Mouse (Mus musculus): ENCODE results near the gene Dnah2. TPM values are rescaled to one million over a fixed set of nuclear protein-coding genes. Genes with fewer than 3 reads are reported as not detected.

The Dnah2 gene
- polyA plus RNA-seq, 1 experiment from 2014 or later, result 1.5 TPM

DNA sequence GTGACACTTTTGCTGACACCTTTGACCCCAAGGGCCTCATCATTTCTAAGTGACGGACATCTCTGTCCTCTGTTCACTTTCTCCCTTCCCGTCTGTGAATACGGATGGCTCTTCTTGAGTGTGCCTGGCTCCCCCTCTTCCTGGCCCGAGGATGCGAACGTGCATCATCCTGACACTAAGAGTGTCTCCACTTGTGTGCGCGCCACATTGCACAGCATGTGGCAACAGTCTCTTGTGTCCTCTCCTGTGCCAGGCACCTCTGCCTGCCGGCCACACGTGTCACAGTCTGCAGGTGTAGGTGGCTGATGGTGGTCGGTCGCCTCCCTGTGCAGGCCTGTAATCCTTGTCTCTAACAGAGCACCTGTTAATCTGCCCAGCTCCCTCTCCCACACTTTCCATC lies 177.3 kb downstream of the Dnah2 start:
- Histone ChIP-seq H3K4me2 (replicated peaks; ENCODE audit: low read depth, low read length) (peak overlapping the region; percentile 40), H3K4me3 (ENCODE audit: low read length) (peak overlapping the region; percentile 15; the same call in 1 of the 2 replicates), H3K27me3 (ENCODE audit: control insufficient read depth, insufficient read depth, low read length) (no peaks in the 10 kb centered on the region), H3K9me3 (ENCODE audit: control insufficient read depth, low read length) (no peaks in the 10 kb centered on the region), H3K36me3 (ENCODE audit: control insufficient read depth, insufficient read depth, low read length) (peaks cover 28% of the 10 kb centered on the region), H3K9ac (ENCODE audit: low read depth, low read length) (peak overlapping the region; percentile 34; the same call in 1 of the 2 replicates), H3K4me1 (ENCODE audit: control insufficient read depth, insufficient read depth, low read length) (peaks cover 23% of the 10 kb centered on the region), H3K27ac (ENCODE audit: low read depth, low read length) (peak overlapping the region; percentile 82; the same call in 1 of the 2 replicates)
- WGBS, result 35% methylated on average over 12 of the region's 12 CpGs
- no peak for ATAC-seq (ENCODE audit: low FRiP score, low TSS enrichment)

DNA sequence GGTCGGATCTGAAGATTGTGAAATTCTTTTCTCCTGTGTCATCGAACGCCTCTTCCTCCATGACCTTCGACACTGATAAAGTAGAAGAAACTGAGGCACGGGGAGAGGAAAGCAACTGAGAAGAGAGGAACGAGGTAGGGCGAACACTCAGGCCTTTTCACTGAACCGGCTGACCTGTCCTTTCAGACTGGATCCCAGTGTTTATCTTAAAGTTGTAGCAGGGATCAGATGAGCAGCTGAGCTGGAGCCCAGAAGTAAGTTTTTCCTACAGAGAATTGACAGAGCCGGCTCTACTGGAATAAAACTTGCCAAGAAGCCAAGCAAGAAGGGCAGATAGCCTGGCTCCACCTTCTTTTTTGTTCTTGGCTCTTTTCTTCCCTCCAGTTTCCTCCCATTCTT lies 178.1 kb downstream of the Dnah2 start:
- Histone ChIP-seq H3K4me3 (ENCODE audit: low read length) (peak overlapping the region; percentile 15; the same call in 1 of the 2 replicates), H3K9ac (ENCODE audit: low read depth, low read length) (peak overlapping the region; percentile 28; the same call in 1 of the 2 replicates)
- ATAC-seq (ENCODE audit: low FRiP score, low TSS enrichment), result no peak

More for the DNA sequence above, 178.1 kb downstream of the Dnah2 start:
- Histone ChIP-seq H3K27me3 (ENCODE audit: control insufficient read depth, insufficient read depth, low read length) (no peaks in the 10 kb centered on the region), H3K9me3 (ENCODE audit: control insufficient read depth, low read length) (no peaks in the 10 kb centered on the region), H3K36me3 (ENCODE audit: control insufficient read depth, insufficient read depth, low read length) (peaks cover 21% of the 10 kb centered on the region), H3K27ac (ENCODE audit: low read depth, low read length) (peak overlapping the region; percentile 82; the same call in 1 of the 2 replicates), H3K4me2 (replicated peaks; ENCODE audit: low read depth, low read length) (peak overlapping the region; percentile 40), H3K4me1 (ENCODE audit: control insufficient read depth, insufficient read depth, low read length) (peaks cover 26% of the 10 kb centered on the region)
- WGBS, result 17% methylated on average over 9 of the region's 9 CpGs

Small RNAs within 50 kb of the gene (microRNA-seq; reads per million reads assigned to microRNA genes)
- not detected for gene Gm27493

Other genes starting within 250 kb of the Dnah2 start
- gene Cntrob, start 225.3 kb downstream of the Dnah2 start, polyA plus RNA-seq (2014; fragmentation: Nextera tagmentation; extraction: Ambion mirVana), result 18.4 and 20.1 TPM in 2 replicates
- 175 and 217 TPM in 2 replicates for gene Trappc1, start 225.1 kb downstream of the Dnah2 start, polyA plus RNA-seq (2014; fragmentation: Nextera tagmentation; extraction: Ambion mirVana)
- 1.4 and 3.2 TPM in 2 replicates for gene Kcnab3, start 222.9 kb downstream of the Dnah2 start, polyA plus RNA-seq (2014; fragmentation: Nextera tagmentation; extraction: Ambion mirVana)
- gene Rnf227, start 208.6 kb downstream of the Dnah2 start, polyA plus RNA-seq (2014; fragmentation: Nextera tagmentation; extraction: Ambion mirVana), result 16.4 and 17.6 TPM in 2 replicates
- 56.7 and 59.7 TPM in 2 replicates for gene Chd3, start 179.7 kb downstream of the Dnah2 start, polyA plus RNA-seq (2014; fragmentation: Nextera tagmentation; extraction: Ambion mirVana)
- 172 and 221 TPM in 2 replicates for gene Naa38, start 153.6 kb downstream of the Dnah2 start, polyA plus RNA-seq (2014; fragmentation: Nextera tagmentation; extraction: Ambion mirVana)
- gene Cyb5d1, start 153.5 kb downstream of the Dnah2 start, polyA plus RNA-seq (2014; fragmentation: Nextera tagmentation; extraction: Ambion mirVana), result 11.1 and 23.9 TPM in 2 replicates
- gene Tmem88, start 150.9 kb downstream of the Dnah2 start, polyA plus RNA-seq (2014; fragmentation: Nextera tagmentation; extraction: Ambion mirVana), result 36.8 and 39.6 TPM in 2 replicates
- gene Kdm6b, start 135.4 kb downstream of the Dnah2 start, polyA plus RNA-seq (2014; fragmentation: Nextera tagmentation; extraction: Ambion mirVana), result 36.1 and 37.4 TPM in 2 replicates
- 3.9 and 9.0 TPM in 2 replicates for gene Efnb3, start 11.1 kb upstream of the Dnah2 start, polyA plus RNA-seq (2014; fragmentation: Nextera tagmentation; extraction: Ambion mirVana)
- gene Wrap53, start 31.1 kb upstream of the Dnah2 start, polyA plus RNA-seq (2014; fragmentation: Nextera tagmentation; extraction: Ambion mirVana), result 26.9 and 31.9 TPM in 2 replicates
- 214 and 219 TPM in 2 replicates for gene Trp53, start 31.2 kb upstream of the Dnah2 start, polyA plus RNA-seq (2014; fragmentation: Nextera tagmentation; extraction: Ambion mirVana)
- 7.6 and 11.4 TPM in 2 replicates for gene Atp1b2, start 56.8 kb upstream of the Dnah2 start, polyA plus RNA-seq (2014; fragmentation: Nextera tagmentation; extraction: Ambion mirVana)
- gene Shbg, start 68.8 kb upstream of the Dnah2 start, polyA plus RNA-seq (2014; fragmentation: Nextera tagmentation; extraction: Ambion mirVana), result not detected in 2 replicates
- gene Sat2, start 72.9 kb upstream of the Dnah2 start, polyA plus RNA-seq (2014; fragmentation: Nextera tagmentation; extraction: Ambion mirVana), result 16.9 and 22.6 TPM in 2 replicates
- 30.7 and 33.3 TPM in 2 replicates for gene Fxr2, start 83.9 kb upstream of the Dnah2 start, polyA plus RNA-seq (2014; fragmentation: Nextera tagmentation; extraction: Ambion mirVana)
- gene Sox15, start 106.2 kb upstream of the Dnah2 start, polyA plus RNA-seq (2014; fragmentation: Nextera tagmentation; extraction: Ambion mirVana), result 0.51 TPM in 1 of 2 replicates, not detected in the other
- gene Mpdu1, start 113.5 kb upstream of the Dnah2 start, polyA plus RNA-seq (2014; fragmentation: Nextera tagmentation; extraction: Ambion mirVana), result 42.3 and 71.8 TPM in 2 replicates
- 8.5 and 10.5 TPM in 2 replicates for gene Cd68, start 117.0 kb upstream of the Dnah2 start, polyA plus RNA-seq (2014; fragmentation: Nextera tagmentation; extraction: Ambion mirVana)
- 729 and 1,177 TPM in 2 replicates for gene Eif4a1, start 123.3 kb upstream of the Dnah2 start, polyA plus RNA-seq (2014; fragmentation: Nextera tagmentation; extraction: Ambion mirVana)
- 95.2 and 102 TPM in 2 replicates for gene Senp3, start 133.0 kb upstream of the Dnah2 start, polyA plus RNA-seq (2014; fragmentation: Nextera tagmentation; extraction: Ambion mirVana)
- gene Tnfsf13, start 136.7 kb upstream of the Dnah2 start, polyA plus RNA-seq (2014; fragmentation: Nextera tagmentation; extraction: Ambion mirVana), result 0.34 and 0.60 TPM in 2 replicates
- 6.9 and 8.6 TPM in 2 replicates for gene Tnfsf12, start 146.7 kb upstream of the Dnah2 start, polyA plus RNA-seq (2014; fragmentation: Nextera tagmentation; extraction: Ambion mirVana)
- 4.6 and 4.9 TPM in 2 replicates for gene Tnfsfm13, start 147.0 kb upstream of the Dnah2 start, polyA plus RNA-seq (2014; fragmentation: Nextera tagmentation; extraction: Ambion mirVana)
- gene Polr2a, start 209.5 kb upstream of the Dnah2 start, polyA plus RNA-seq (2014; fragmentation: Nextera tagmentation; extraction: Ambion mirVana), result 30.2 and 58.4 TPM in 2 replicates
- 0.23 and 0.36 TPM in 2 replicates for gene Slc35g3, start 212.9 kb upstream of the Dnah2 start, polyA plus RNA-seq (2014; fragmentation: Nextera tagmentation; extraction: Ambion mirVana)
- gene Zbtb4, start 216.8 kb upstream of the Dnah2 start, polyA plus RNA-seq (2014; fragmentation: Nextera tagmentation; extraction: Ambion mirVana), result 2.0 and 2.2 TPM in 2 replicates
- gene Chrnb1, start 246.8 kb upstream of the Dnah2 start, polyA plus RNA-seq (2014; fragmentation: Nextera tagmentation; extraction: Ambion mirVana), result 4.6 and 6.5 TPM in 2 replicates

All from kidney, embryonic 14.5 days (tissue).